Mouse (Mus musculus): Measurements from ENCODE around the gene Gucy1b1.

- TF ChIP-seq CTCF (IDR thresholded peaks at IDR 0.05; ENCODE audit: low read depth, low read length) (no peak), GATA1 (IDR thresholded peaks at IDR 0.05; ENCODE audit: borderline replicate concordance, low read length) (no peak), POLR2AphosphoS5 (IDR thresholded peaks at IDR 0.05; ENCODE audit: insufficient replicate concordance, low read depth, low read length) (no peak), GATA2 (IDR thresholded peaks at IDR 0.05; ENCODE audit: borderline replicate concordance, low read depth, low read length) (no peak)
These were observed 89.4 kb downstream of the Gucy1b1 start for GRCm38 (mm10) chr3:81985100-81985499.
